Mouse (Mus musculus) testis, adult 2 months (tissue): Measurements from ENCODE around the gene Tspo2.

ENCODE experiments used
- CTCF ChIP-seq: fragments of 200-500 bp; IDR thresholded peaks from 2 replicates; pipeline ENCODE4 v1.5.1; 2012; ENCODE audit warnings: low read depth, mild to moderate bottlenecking, inconsistent platforms, low read length, moderate library complexity; ENCODE audit not compliant: control insufficient read depth, insufficient read depth, insufficient replicate concordance
- POLR2A ChIP-seq: fragments of 200-500 bp; IDR thresholded peaks from 2 replicates; pipeline ENCODE4 v1.6.1; 2012; ENCODE audit warnings: low read depth, mild to moderate bottlenecking, inconsistent platforms, low read length, moderate library complexity; ENCODE audit not compliant: control insufficient read depth

- TF ChIP-seq CTCF (no peak), POLR2A (no peak)
These were observed 48.6 kb downstream of the Tspo2 start for GRCm38 (mm10) chr17:48402751-48403150.
